Mouse (Mus musculus): ENCODE measurements around the gene Cadm1. TPM values are rescaled to one million over a fixed set of nuclear protein-coding genes. Genes with fewer than 3 reads are reported as not detected.

Gene Cadm1
- polyA plus RNA-seq, 1 experiment from 2014 or later, result 84.9 TPM

- WGBS, result under 1% methylated on average over 26 of the region's 30 CpGs
- H3K27me3 ChIP-seq (replicated peaks; ENCODE audit: insufficient read depth, low read length), result peaks cover 5% of the 10 kb centered on the region; the same call in 1 of the 2 replicates
These were observed 560 bp downstream of the Cadm1 start for GRCm38 (mm10) chr9:47530544-47530921.

GRCm38 (mm10) chr9:47530922-47531850, 1.2 kb downstream of the Cadm1 start:
- WGBS, result under 1% methylated on average over 86 of the region's 110 CpGs
- Histone ChIP-seq H3K9me3 (ENCODE audit: low read length) (no peaks in the 10 kb centered on the region), H3K4me1 (ENCODE audit: insufficient read depth, low read depth, low read length) (no peaks in the 10 kb centered on the region; the same call in 1 of the 2 replicates), H3K27ac (ENCODE audit: low read length) (peak overlapping the region; percentile 71), H3K4me2 (replicated peaks; ENCODE audit: low read depth, low read length) (peak overlapping the region; percentile 87), H3K9ac (replicated peaks; ENCODE audit: low read depth) (peak overlapping the region; percentile 62), H3K4me3 (ENCODE audit: low read depth, low read length) (peak overlapping the region; percentile 73), H3K36me3 (ENCODE audit: insufficient read depth, low read length) (no peaks in the 10 kb centered on the region), H3K27me3 (replicated peaks; ENCODE audit: insufficient read depth, low read length) (peaks cover 5% of the 10 kb centered on the region; the same call in 1 of the 2 replicates)
- TF ChIP-seq EP300 (IDR thresholded peaks at IDR 0.05) (no peak), CTCF (IDR thresholded peaks at IDR 0.05) (peak; percentile 61)
- DNase-seq (ENCODE audit: low spot score), result peak; percentile 69
- ATAC-seq, result peak; percentile 6

More at GRCm38 (mm10) chr9:47530544-47530921, 560 bp downstream of the Cadm1 start:
- peak overlapping the region; percentile 71 for H3K27ac ChIP-seq (ENCODE audit: low read length)
- no peak for TF ChIP-seq EP300 (IDR thresholded peaks at IDR 0.05)
- TF ChIP-seq CTCF (IDR thresholded peaks at IDR 0.05), result no peak
- H3K36me3 ChIP-seq (ENCODE audit: insufficient read depth, low read length), result no peaks in the 10 kb centered on the region
- ATAC-seq (peak; percentile 8), DNase-seq (ENCODE audit: low spot score) (no peak)
- peak overlapping the region; percentile 73 for H3K4me3 ChIP-seq (ENCODE audit: low read depth, low read length)
- peak overlapping the region; percentile 87 for H3K4me2 ChIP-seq (replicated peaks; ENCODE audit: low read depth, low read length)
- peak overlapping the region; percentile 62 for H3K9ac ChIP-seq (replicated peaks; ENCODE audit: low read depth)
- no peaks in the 10 kb centered on the region; the same call in 1 of the 2 replicates for H3K4me1 ChIP-seq (ENCODE audit: insufficient read depth, low read depth, low read length)
- no peaks in the 10 kb centered on the region for H3K9me3 ChIP-seq (ENCODE audit: low read length)

- 7% methylated on average over 20 of the region's 20 CpGs for WGBS
- no peak for TF ChIP-seq EP300 (IDR thresholded peaks at IDR 0.05)
- TF ChIP-seq CTCF (IDR thresholded peaks at IDR 0.05), result no peak
- H3K4me3 ChIP-seq (ENCODE audit: low read depth, low read length), result peak overlapping the region; percentile 73; the same call in 1 of the 2 replicates
- H3K36me3 ChIP-seq (ENCODE audit: insufficient read depth, low read length), result no peaks in the 10 kb centered on the region
- H3K27ac ChIP-seq (ENCODE audit: low read length), result no peak overlapping the region
- H3K27me3 ChIP-seq (replicated peaks; ENCODE audit: insufficient read depth, low read length), result peaks cover 5% of the 10 kb centered on the region; the same call in 1 of the 2 replicates
- H3K9ac ChIP-seq (replicated peaks; ENCODE audit: low read depth), result no peak overlapping the region
- peak overlapping the region; percentile 87 for H3K4me2 ChIP-seq (replicated peaks; ENCODE audit: low read depth, low read length)
- no peaks in the 10 kb centered on the region for H3K9me3 ChIP-seq (ENCODE audit: low read length)
- DNase-seq (ENCODE audit: low spot score) (no peak), ATAC-seq (no peak)
- H3K4me1 ChIP-seq (ENCODE audit: insufficient read depth, low read depth, low read length), result no peaks in the 10 kb centered on the region; the same call in 1 of the 2 replicates
These were observed 2.4 kb downstream of the Cadm1 start for GRCm38 (mm10) chr9:47532215-47532865.

GRCm38 (mm10) chr9:47533461-47533860, 3.5 kb downstream of the Cadm1 start:
- no peaks in the 10 kb centered on the region for H3K9me3 ChIP-seq (ENCODE audit: low read length)
- no peak overlapping the region for H3K4me3 ChIP-seq (ENCODE audit: low read depth, low read length)
- ATAC-seq, result no peak
- no peaks in the 10 kb centered on the region for H3K36me3 ChIP-seq (ENCODE audit: insufficient read depth, low read length)
- no peak overlapping the region for H3K27ac ChIP-seq (ENCODE audit: low read length)
- no peak overlapping the region for H3K4me2 ChIP-seq (replicated peaks; ENCODE audit: low read depth, low read length)
- peaks cover 5% of the 10 kb centered on the region; the same call in 1 of the 2 replicates for H3K4me1 ChIP-seq (ENCODE audit: insufficient read depth, low read depth, low read length)
- DNase-seq (ENCODE audit: low spot score), result no peak
- no peak overlapping the region for H3K9ac ChIP-seq (replicated peaks; ENCODE audit: low read depth)
- peaks cover 5% of the 10 kb centered on the region; the same call in 1 of the 2 replicates for H3K27me3 ChIP-seq (replicated peaks; ENCODE audit: insufficient read depth, low read length)
- 38% methylated on average over 8 of the region's 8 CpGs for WGBS
- no peak for TF ChIP-seq CTCF (IDR thresholded peaks at IDR 0.05)
- TF ChIP-seq EP300 (IDR thresholded peaks at IDR 0.05), result no peak

- no peak for ATAC-seq
- Histone ChIP-seq H3K4me3 (ENCODE audit: low read depth, low read length) (no peak overlapping the region), H3K27me3 (replicated peaks; ENCODE audit: insufficient read depth, low read length) (peaks cover 5% of the 10 kb centered on the region; the same call in 1 of the 2 replicates), H3K9me3 (ENCODE audit: low read length) (no peaks in the 10 kb centered on the region), H3K4me1 (ENCODE audit: insufficient read depth, low read depth, low read length) (peaks cover 5% of the 10 kb centered on the region; the same call in 1 of the 2 replicates), H3K4me2 (replicated peaks; ENCODE audit: low read depth, low read length) (no peak overlapping the region), H3K27ac (ENCODE audit: low read length) (no peak overlapping the region), H3K36me3 (ENCODE audit: insufficient read depth, low read length) (no peaks in the 10 kb centered on the region), H3K9ac (replicated peaks; ENCODE audit: low read depth) (no peak overlapping the region)
- 85% methylated on average over 11 of the region's 11 CpGs for WGBS
- no peak for DNase-seq (ENCODE audit: low spot score)
- TF ChIP-seq EP300 (IDR thresholded peaks at IDR 0.05), result no peak
- TF ChIP-seq CTCF (IDR thresholded peaks at IDR 0.05), result no peak
These were observed 4.9 kb downstream of the Cadm1 start for GRCm38 (mm10) chr9:47534573-47535475.
